Mouse (Mus musculus) brain, embryonic 18.5 days (tissue): ENCODE measurements at regions not wholly inside any gene's neighbourhood (a gene's known extent, or its start where the extent isn't known, plus 50 kb on each side); places are given as distances from the start of the nearest gene placed in this dataset.
A peak's percentile ranks its signal among the peaks of the same experiment; 100 is the strongest.

Experiments used
- DNase-seq: peaks from one replicate; pipeline ENCODE4 v3.0.0-alpha.2; 2012; ENCODE audit warnings: low read depth, low spot score

GRCm38 (mm10) chr5:46488140-46488942, 630.9 kb upstream of the Lcorl start:
- DNase-seq: no peak

- DNase-seq: no peak
Observed at GRCm38 (mm10) chr5:46486740-46487326, 629.4 kb upstream of the Lcorl start.

GRCm38 (mm10) chr5:46456356-46456755, 598.9 kb upstream of the Lcorl start:
- DNase-seq: no peak

DNA sequence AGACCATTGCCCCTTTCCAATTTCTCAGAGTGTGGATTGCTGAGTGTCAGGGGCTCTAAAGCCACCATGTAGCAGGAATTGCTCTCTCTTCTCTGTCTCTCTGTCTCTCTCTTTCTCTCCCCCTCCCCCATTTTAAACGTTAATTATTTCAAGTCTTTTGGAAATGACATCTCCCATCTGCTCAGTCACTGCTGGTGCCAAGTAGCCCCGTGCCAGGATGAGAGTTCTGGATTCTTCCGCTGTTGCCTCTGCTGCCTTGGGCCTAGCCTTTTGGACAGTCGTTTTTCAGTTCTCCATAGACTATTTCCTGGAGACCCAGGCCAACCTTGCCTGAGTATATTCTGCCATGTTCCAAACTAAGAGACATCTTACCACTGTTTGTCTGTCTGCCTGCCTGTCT, 590.9 kb upstream of the Lcorl start:
- DNase-seq: no peak

DNA sequence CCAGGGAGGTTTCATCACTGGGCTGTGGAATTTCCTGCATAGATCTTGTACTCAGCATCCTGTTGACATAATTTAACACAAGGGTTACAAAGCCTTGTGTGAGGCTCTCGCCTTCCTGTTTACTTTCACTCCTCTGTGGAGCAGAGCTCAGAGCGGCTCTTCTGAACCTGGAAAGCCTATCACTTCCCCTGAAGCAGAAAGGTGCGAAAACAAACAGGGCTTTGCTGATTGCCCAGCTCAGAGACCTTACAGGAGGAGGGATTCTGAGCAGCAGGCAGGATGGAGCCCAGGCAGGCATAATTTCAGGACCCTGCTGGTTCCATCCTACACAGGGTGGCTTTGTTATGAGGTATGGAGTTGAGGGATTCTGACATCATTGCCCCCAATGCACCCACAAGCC, 588.4 kb upstream of the Lcorl start:
- DNase-seq: no peak

- DNase-seq: no peak
Observed at GRCm38 (mm10) chr5:46445122-46445521, 587.7 kb upstream of the Lcorl start.

- no peak for DNase-seq
Observed at GRCm38 (mm10) chr5:46443805-46444340, 586.5 kb upstream of the Lcorl start.

DNA sequence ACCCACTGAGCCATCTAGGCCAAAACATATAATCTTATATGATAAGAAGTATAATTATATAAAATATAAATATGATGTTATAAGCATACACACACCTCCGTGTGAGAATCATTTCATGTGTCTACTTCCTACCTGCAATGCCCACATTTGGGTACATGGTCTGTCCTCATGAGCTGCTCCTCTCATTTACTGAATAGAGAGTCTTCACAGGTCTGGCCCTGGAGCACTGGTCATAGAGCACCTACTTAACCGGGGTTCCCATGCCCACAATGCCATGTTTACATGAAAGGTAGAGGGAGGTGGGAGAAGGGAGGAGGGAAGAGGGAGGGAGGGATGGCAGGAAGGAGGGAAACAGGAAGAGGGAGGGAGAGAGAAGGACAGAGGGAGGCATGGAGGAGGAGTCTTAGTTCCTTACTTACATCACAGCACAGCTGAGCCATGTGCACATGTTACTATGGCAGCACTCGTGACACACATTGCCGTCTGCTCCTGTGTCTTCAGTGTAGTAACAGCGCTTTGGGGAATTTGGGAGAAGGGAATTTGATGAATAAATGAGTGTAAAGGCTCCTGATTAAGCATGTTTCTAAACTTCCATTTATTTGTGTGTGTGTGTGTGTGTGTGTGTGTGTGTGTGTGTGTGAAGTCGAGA, 585.3 kb upstream of the Lcorl start:
- DNase-seq: no peak

GRCm38 (mm10) chr5:46441716-46442115, 584.3 kb upstream of the Lcorl start:
- DNase-seq: no peak

DNA sequence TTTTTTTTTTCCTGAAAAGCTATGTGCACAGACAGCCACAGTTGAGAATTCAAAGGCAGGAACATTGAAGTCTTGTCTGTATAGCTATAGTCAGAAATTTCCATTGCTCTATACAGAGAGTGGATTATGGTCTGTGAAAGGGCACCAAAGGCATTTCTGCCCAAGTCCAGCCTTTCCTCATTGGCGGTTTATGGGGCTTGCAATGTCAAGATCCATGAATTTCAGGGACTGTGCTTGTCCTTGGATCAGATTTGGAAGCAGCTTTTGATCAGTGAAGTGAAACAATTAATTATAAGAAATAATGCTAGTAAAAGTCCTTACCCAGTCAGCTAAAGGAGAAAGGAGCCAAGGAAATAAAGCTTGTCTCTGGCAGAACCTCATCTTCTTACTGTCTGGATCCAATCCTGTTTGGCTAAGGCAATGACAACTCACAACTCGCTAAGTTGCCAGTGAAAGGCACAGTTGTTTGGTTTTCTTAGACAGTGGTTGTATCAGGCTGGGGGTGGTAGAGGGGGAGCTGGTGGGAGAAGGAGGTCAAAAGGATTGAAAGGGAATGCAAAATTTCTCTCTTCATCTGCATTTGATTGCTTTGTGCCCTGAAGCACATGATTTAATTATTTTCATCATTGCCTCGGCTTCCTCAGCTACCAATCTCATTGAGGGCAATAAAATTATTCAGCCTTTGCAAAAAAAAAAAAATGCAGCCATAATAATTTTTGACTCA, 574.4 kb upstream of the Lcorl start:
- DNase-seq: no peak

GRCm38 (mm10) chr5:46422738-46423137, 565.3 kb upstream of the Lcorl start:
- DNase-seq: no peak

DNA sequence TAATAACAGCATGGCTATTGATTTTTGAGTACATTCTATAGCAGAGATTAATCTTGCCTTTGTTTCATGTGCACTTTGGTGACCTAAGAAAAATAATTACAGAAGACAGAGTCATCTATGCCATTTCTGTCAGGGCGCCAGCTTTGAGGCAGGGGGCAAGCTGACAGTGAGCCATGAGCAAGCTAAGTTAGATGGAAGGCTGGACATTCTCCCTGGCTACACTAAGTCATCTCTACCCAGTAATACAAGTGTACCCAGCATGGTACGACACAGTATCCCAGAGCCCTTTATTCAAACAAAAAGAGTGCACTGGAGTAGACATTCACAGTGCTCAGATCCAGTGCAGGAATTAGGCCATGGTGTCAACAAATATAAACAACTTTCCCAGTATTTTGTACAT, 549.6 kb upstream of the Lcorl start:
- no peak for DNase-seq

DNA sequence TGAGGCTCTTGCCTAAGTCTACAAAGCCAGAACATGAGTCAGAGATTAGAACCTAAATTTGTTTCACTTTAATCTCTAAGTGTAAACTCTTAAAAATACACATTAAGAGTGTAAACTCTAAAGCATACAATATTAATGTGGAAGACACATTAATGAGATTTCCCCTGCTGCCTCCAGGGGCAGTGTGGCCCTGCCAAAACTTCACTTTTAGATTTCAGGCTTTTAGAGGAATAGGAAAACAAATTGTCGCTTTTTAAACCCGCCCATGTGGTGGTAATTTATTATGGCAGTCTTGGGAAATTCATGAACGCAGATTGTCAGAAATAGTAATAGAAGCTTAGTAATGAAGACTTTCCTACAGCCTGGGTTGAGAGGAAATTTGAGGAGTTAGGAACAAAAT, 549.0 kb upstream of the Lcorl start:
- no peak for DNase-seq

DNA sequence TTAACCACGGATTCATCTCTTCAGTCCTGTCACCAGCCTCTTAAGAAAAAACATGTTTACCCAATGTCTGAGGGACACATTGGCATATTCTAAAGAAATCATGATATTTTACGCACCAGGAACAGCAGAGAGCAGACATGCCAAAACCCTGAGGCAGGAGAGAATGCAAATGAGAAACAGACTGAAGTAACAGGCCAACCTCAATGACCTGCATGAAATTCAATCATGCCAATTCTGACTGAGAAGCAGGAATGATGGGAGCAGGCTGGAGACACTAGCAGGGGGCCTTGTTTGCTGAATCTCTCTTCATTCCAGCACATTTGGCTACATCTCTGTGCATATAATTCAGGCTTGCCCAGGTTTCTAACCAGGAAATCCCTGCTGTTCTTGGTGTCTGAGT, 529.2 kb upstream of the Lcorl start:
- no peak for DNase-seq

DNA sequence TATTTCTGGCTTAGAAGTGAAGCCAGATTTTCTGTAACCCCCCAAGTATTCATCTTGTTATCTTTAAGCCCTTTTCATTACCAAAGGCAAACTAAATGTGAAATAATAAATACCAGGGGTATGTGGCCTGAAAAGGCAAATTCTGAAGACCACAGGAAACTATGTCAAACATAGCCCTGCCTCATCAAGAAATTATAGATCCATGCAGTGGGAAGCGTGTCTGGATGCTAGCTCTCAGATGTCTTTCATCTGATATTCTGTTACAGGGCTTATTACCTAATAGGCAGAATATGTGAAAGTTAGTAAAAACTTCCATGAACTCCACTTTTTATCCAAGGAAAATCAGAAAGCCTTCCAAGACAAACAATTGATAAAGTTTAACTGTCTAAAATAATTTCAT, 509.9 kb upstream of the Lcorl start:
- DNase-seq: no peak

- no peak for DNase-seq
Observed at GRCm38 (mm10) chr5:46363661-46364060, 506.2 kb upstream of the Lcorl start.

GRCm38 (mm10) chr5:46361637-46362036, 504.2 kb upstream of the Lcorl start:
- no peak for DNase-seq

- DNase-seq: no peak
Observed at GRCm38 (mm10) chr5:46348448-46348847, 491.0 kb upstream of the Lcorl start.

DNA sequence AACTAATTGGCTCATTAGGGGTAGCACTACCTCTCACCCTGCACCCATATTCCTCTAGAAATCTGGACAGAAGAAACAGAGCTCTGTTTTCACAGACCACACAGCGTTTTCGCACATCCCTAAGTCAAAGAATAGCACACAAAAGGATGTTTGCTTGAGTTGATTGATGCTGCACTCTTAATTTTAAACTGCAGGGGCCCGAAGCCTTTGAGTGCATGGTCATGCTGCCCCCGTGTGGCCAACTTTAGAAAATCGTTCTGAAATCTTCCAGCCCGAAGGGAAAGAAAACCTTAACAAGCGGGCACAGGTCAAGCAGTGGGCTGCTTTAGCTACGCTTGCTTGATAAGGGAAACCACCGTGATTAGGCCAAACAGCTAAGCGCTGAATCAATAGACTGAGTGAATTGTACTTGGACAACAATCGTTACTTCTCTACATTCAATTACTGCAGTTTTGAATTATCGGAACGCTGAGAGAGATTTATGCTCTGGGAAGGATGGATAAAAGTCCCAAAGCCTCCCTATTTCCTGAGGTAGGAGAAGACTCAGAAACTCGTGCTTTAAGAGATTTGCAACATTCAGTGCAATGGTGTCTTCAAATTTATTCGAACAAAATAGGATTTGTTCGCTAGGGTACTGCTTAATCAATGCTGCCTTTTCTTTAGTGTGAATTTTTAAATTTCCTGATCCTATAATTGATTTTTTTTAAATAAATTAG, 490.1 kb upstream of the Lcorl start:
- peak; percentile 62 for DNase-seq

DNA sequence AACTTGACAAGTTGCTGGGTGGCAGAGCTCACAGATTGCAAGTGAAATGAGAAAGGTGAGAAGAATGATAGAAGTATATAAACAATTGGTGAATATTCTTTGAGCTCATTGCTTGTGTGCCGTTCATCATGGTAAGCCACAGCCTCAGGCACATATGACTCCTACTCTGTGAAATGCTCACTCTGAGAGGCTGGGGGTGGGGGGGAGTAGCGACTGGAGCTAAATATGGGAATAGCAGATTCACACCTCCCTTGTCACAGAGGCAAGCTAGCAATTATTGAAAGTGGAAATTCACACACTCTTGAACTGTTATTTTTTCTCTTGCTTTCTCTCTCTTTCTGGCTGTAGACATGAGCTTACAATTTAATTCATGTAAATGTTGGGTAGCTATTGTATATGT, 481.0 kb upstream of the Lcorl start:
- DNase-seq: no peak

DNA sequence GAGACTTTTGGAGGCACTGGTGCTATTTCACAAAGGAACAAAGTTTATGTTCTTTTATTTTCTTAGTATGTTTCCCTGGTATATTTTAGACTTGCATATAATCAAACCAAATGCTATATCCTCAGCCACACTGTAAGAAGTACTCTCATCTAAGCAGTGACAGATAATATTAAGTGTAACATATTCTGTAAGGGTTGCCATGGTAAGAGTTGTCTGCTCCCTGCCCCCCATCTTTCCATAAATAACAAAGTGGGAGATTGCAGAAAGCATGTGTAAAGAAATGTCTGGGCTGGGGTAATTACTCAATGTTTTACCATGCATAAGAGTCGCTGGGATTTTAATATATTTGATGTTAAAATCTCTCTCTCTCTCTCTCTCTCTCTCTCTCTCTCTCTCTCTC, 473.5 kb upstream of the Lcorl start:
- no peak for DNase-seq
